Mouse (Mus musculus): Measurements from ENCODE around the gene Dnm3. TPM values are rescaled to one million over a fixed set of nuclear protein-coding genes. Genes with fewer than 3 reads are reported as not detected.

Gene Dnm3
- polyA plus RNA-seq, 1 experiment from 2014 or later, result 94.2 TPM

DNA sequence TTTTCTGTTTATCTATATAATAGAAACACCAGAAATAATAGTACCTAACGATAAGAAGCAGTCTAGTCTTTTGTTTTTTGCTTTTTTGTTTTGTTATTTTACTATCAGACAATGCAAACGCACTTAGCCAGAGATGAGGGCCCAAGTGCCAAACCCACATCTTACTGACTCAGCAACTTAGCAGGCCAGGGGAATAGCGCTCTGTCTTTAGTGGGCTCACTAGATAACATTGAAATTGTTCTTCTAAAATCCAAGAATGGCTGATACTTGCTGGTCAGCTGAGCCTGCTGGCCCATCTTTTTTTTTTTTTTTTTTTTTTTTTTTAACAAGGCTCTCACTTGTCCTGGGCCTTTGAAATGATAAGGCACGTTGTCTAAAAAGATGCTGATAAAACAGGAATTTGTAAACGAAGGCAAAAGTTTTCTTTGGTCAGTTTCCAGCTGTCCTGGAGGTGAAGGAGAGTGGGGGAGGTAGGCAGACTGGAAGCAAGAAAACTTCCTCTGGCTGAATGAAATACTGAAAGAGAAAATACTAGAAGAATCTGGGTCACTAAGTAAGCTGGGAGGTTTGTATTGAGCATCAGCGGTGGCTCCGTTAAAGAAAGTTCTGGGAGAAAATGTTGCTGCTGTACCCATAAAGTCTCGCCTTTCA is 259.2 kb downstream of the Dnm3 start:
- no peak overlapping the region for H3K27ac ChIP-seq (ENCODE audit: low read depth, low read length)
- no peaks in the 10 kb centered on the region for H3K36me3 ChIP-seq (ENCODE audit: control insufficient read depth, insufficient read depth, low read length)
- 0 out of 2 replicates have a peak, but pooled peaks cover 3% of the 10 kb centered on the region for H3K4me1 ChIP-seq (ENCODE audit: control insufficient read depth, insufficient read depth, low read length)
- H3K9ac ChIP-seq (replicated peaks; ENCODE audit: low read depth, low read length), result no peak overlapping the region
- H3K9me3 ChIP-seq (ENCODE audit: control insufficient read depth, low read length), result no peaks in the 10 kb centered on the region
- H3K27me3 ChIP-seq (ENCODE audit: control insufficient read depth, insufficient read depth, low read length), result no peaks in the 10 kb centered on the region
- no peak for ATAC-seq (ENCODE audit: low read depth)
- H3K4me2 ChIP-seq (ENCODE audit: low read depth, low read length), result no peak overlapping the region
- H3K4me3 ChIP-seq (ENCODE audit: low read depth, low read length), result peak overlapping the region; percentile 0; the same call in 1 of the 2 replicates
- 81% methylated on average over 8 of the region's 8 CpGs for WGBS

- Histone ChIP-seq H3K27me3 (ENCODE audit: control insufficient read depth, insufficient read depth, low read length) (no peaks in the 10 kb centered on the region), H3K9ac (replicated peaks; ENCODE audit: low read depth, low read length) (0 out of 2 replicates have a peak overlapping the region, but pooled peaks have one; percentile 12), H3K4me1 (ENCODE audit: control insufficient read depth, insufficient read depth, low read length) (0 out of 2 replicates have a peak, but pooled peaks cover 3% of the 10 kb centered on the region), H3K4me3 (ENCODE audit: low read depth, low read length) (0 out of 2 replicates have a peak overlapping the region, but pooled peaks have one; percentile 0), H3K36me3 (ENCODE audit: control insufficient read depth, insufficient read depth, low read length) (no peaks in the 10 kb centered on the region), H3K9me3 (ENCODE audit: control insufficient read depth, low read length) (no peaks in the 10 kb centered on the region), H3K27ac (ENCODE audit: low read depth, low read length) (peak overlapping the region; percentile 55), H3K4me2 (ENCODE audit: low read depth, low read length) (no peak overlapping the region)
- WGBS, result 59% methylated on average over 15 of the region's 15 CpGs
- ATAC-seq (ENCODE audit: low read depth), result peak; percentile 93
These were observed 260.4 kb downstream of the Dnm3 start for GRCm38 (mm10) chr1:162217340-162217974.

GRCm38 (mm10) chr1:162216656-162217055 is 261.2 kb downstream of the Dnm3 start:
- ATAC-seq (ENCODE audit: low read depth), result no peak
- H3K4me3 ChIP-seq (ENCODE audit: low read depth, low read length), result no peak overlapping the region
- 0 out of 2 replicates have a peak, but pooled peaks cover 3% of the 10 kb centered on the region for H3K4me1 ChIP-seq (ENCODE audit: control insufficient read depth, insufficient read depth, low read length)
- H3K9me3 ChIP-seq (ENCODE audit: control insufficient read depth, low read length), result no peaks in the 10 kb centered on the region
- H3K36me3 ChIP-seq (ENCODE audit: control insufficient read depth, insufficient read depth, low read length), result no peaks in the 10 kb centered on the region
- no peak overlapping the region for H3K9ac ChIP-seq (replicated peaks; ENCODE audit: low read depth, low read length)
- no peak overlapping the region for H3K27ac ChIP-seq (ENCODE audit: low read depth, low read length)
- WGBS, result 47% methylated on average over 4 of the region's 4 CpGs
- H3K4me2 ChIP-seq (ENCODE audit: low read depth, low read length), result no peak overlapping the region
- no peaks in the 10 kb centered on the region for H3K27me3 ChIP-seq (ENCODE audit: control insufficient read depth, insufficient read depth, low read length)

GRCm38 (mm10) chr1:162215743-162216142 is 262.1 kb downstream of the Dnm3 start:
- no peak overlapping the region for H3K4me3 ChIP-seq (ENCODE audit: low read depth, low read length)
- H3K4me1 ChIP-seq (ENCODE audit: control insufficient read depth, insufficient read depth, low read length), result 0 out of 2 replicates have a peak, but pooled peaks cover 3% of the 10 kb centered on the region
- H3K4me2 ChIP-seq (ENCODE audit: low read depth, low read length), result no peak overlapping the region
- 66% methylated on average over 5 of the region's 5 CpGs for WGBS
- no peak for ATAC-seq (ENCODE audit: low read depth)
- no peaks in the 10 kb centered on the region for H3K9me3 ChIP-seq (ENCODE audit: control insufficient read depth, low read length)
- no peak overlapping the region for H3K9ac ChIP-seq (replicated peaks; ENCODE audit: low read depth, low read length)
- H3K27ac ChIP-seq (ENCODE audit: low read depth, low read length), result no peak overlapping the region
- no peaks in the 10 kb centered on the region for H3K27me3 ChIP-seq (ENCODE audit: control insufficient read depth, insufficient read depth, low read length)
- H3K36me3 ChIP-seq (ENCODE audit: control insufficient read depth, insufficient read depth, low read length), result no peaks in the 10 kb centered on the region

- WGBS, result 89% methylated on average over 8 of the region's 8 CpGs
- ATAC-seq (ENCODE audit: low read depth), result no peak
- Histone ChIP-seq H3K4me3 (ENCODE audit: low read depth, low read length) (no peak overlapping the region), H3K4me2 (ENCODE audit: low read depth, low read length) (no peak overlapping the region), H3K36me3 (ENCODE audit: control insufficient read depth, insufficient read depth, low read length) (no peaks in the 10 kb centered on the region), H3K27me3 (ENCODE audit: control insufficient read depth, insufficient read depth, low read length) (no peaks in the 10 kb centered on the region), H3K9me3 (ENCODE audit: control insufficient read depth, low read length) (no peaks in the 10 kb centered on the region), H3K27ac (ENCODE audit: low read depth, low read length) (no peak overlapping the region), H3K9ac (replicated peaks; ENCODE audit: low read depth, low read length) (no peak overlapping the region), H3K4me1 (ENCODE audit: control insufficient read depth, insufficient read depth, low read length) (0 out of 2 replicates have a peak, but pooled peaks cover 3% of the 10 kb centered on the region)
These were observed 264.8 kb downstream of the Dnm3 start for GRCm38 (mm10) chr1:162213066-162213465.

DNA sequence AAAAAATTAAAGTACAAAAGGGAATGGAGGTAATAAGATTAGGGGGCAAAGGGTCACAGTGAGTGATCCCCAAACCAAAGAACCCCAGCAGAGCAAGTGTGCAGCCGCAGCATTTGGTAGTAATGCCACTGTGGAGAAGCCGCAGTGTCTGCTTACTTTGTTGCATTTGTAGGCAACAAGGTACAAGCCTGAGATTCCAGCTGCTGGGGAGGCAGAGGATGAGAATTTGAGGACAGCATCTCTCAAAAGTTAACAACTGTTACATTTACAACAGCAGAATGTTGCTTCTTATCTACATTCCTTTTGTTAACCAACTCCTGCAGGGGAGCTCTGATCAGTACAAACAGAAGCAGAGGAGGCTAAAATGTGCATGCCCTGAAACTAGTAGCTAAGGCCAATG is 267.3 kb downstream of the Dnm3 start:
- no peak for ATAC-seq (ENCODE audit: low read depth)
- Histone ChIP-seq H3K4me1 (ENCODE audit: control insufficient read depth, insufficient read depth, low read length) (no peaks in the 10 kb centered on the region), H3K36me3 (ENCODE audit: control insufficient read depth, insufficient read depth, low read length) (no peaks in the 10 kb centered on the region), H3K4me2 (ENCODE audit: low read depth, low read length) (no peak overlapping the region), H3K4me3 (ENCODE audit: low read depth, low read length) (no peak overlapping the region), H3K27me3 (ENCODE audit: control insufficient read depth, insufficient read depth, low read length) (no peaks in the 10 kb centered on the region), H3K27ac (ENCODE audit: low read depth, low read length) (no peak overlapping the region), H3K9me3 (ENCODE audit: control insufficient read depth, low read length) (no peaks in the 10 kb centered on the region), H3K9ac (replicated peaks; ENCODE audit: low read depth, low read length) (no peak overlapping the region)
- WGBS, result 53% methylated on average over 2 of the region's 2 CpGs

GRCm38 (mm10) chr1:162209487-162210149 is 268.2 kb downstream of the Dnm3 start:
- ATAC-seq (ENCODE audit: low read depth), result no peak
- Histone ChIP-seq H3K4me3 (ENCODE audit: low read depth, low read length) (no peak overlapping the region), H3K4me2 (ENCODE audit: low read depth, low read length) (no peak overlapping the region), H3K4me1 (ENCODE audit: control insufficient read depth, insufficient read depth, low read length) (no peaks in the 10 kb centered on the region), H3K9me3 (ENCODE audit: control insufficient read depth, low read length) (no peaks in the 10 kb centered on the region), H3K9ac (replicated peaks; ENCODE audit: low read depth, low read length) (no peak overlapping the region), H3K27ac (ENCODE audit: low read depth, low read length) (no peak overlapping the region), H3K36me3 (ENCODE audit: control insufficient read depth, insufficient read depth, low read length) (no peaks in the 10 kb centered on the region), H3K27me3 (ENCODE audit: control insufficient read depth, insufficient read depth, low read length) (no peaks in the 10 kb centered on the region)
- 13% methylated on average over 10 of the region's 10 CpGs for WGBS

DNA sequence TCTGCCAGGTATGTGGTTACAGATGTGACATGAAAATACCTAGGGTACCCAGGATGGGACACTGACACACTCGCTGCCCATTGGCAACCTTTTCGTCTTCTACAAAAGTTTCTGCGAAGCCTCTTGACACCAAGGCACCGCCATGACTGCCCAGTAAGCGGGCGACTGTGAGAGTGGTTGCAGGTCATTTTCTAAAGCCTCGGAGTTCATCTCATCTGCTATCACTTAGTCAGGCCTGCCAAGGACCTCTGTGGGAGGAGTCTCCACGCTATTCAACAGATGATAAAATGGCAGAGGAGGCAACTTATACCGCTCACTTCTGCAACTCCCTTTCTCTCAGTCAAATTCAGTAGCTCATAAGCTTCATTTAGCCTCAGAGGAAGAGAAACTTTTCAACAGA is 268.8 kb downstream of the Dnm3 start:
- Histone ChIP-seq H3K9ac (replicated peaks; ENCODE audit: low read depth, low read length) (no peak overlapping the region), H3K4me1 (ENCODE audit: control insufficient read depth, insufficient read depth, low read length) (no peaks in the 10 kb centered on the region), H3K27me3 (ENCODE audit: control insufficient read depth, insufficient read depth, low read length) (no peaks in the 10 kb centered on the region), H3K4me3 (ENCODE audit: low read depth, low read length) (no peak overlapping the region), H3K9me3 (ENCODE audit: control insufficient read depth, low read length) (no peaks in the 10 kb centered on the region), H3K36me3 (ENCODE audit: control insufficient read depth, insufficient read depth, low read length) (no peaks in the 10 kb centered on the region), H3K4me2 (ENCODE audit: low read depth, low read length) (no peak overlapping the region), H3K27ac (ENCODE audit: low read depth, low read length) (no peak overlapping the region)
- ATAC-seq (ENCODE audit: low read depth), result no peak
- 64% methylated on average over 9 of the region's 9 CpGs for WGBS

DNA sequence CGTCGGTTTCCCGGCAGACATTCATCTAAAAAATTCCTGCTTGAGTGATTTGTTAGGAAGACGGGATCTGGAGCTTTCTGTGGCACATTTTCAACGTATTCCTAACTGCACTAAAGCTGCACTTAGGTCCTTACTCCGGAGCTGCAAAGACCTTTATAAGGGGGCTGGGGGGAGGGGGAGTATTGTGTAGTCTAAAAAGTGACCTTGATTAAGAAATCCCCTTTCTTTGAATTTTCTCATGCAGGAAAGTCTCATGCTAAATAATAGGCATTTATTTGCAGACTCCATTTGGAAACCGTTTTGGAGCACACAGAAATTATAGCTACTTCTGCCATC is 270.2 kb downstream of the Dnm3 start:
- no peaks in the 10 kb centered on the region for H3K4me1 ChIP-seq (ENCODE audit: control insufficient read depth, insufficient read depth, low read length)
- H3K27ac ChIP-seq (ENCODE audit: low read depth, low read length), result no peak overlapping the region
- no peaks in the 10 kb centered on the region for H3K27me3 ChIP-seq (ENCODE audit: control insufficient read depth, insufficient read depth, low read length)
- H3K9me3 ChIP-seq (ENCODE audit: control insufficient read depth, low read length), result no peaks in the 10 kb centered on the region
- WGBS, result 63% methylated on average over 7 of the region's 7 CpGs
- no peaks in the 10 kb centered on the region for H3K36me3 ChIP-seq (ENCODE audit: control insufficient read depth, insufficient read depth, low read length)
- H3K9ac ChIP-seq (replicated peaks; ENCODE audit: low read depth, low read length), result no peak overlapping the region
- H3K4me2 ChIP-seq (ENCODE audit: low read depth, low read length), result no peak overlapping the region
- no peak for ATAC-seq (ENCODE audit: low read depth)
- H3K4me3 ChIP-seq (ENCODE audit: low read depth, low read length), result no peak overlapping the region
